Mouse (Mus musculus) macrophage (primary cell): Measurements from ENCODE around the gene Schip1. TPM values are rescaled to one million over a fixed set of nuclear protein-coding genes. Genes with fewer than 3 reads are reported as not detected.

Source experiments
- H3K27ac ChIP-seq: fragments of 350-480 bp; formaldehyde crosslinking; 2 replicates; pipeline ENCODE4 v1.9.0; 2021
- H3K36me3 ChIP-seq: fragments of 350-480 bp; formaldehyde crosslinking; 2 replicates; pipeline ENCODE4 v1.9.0; 2021; ENCODE audit errors: inconsistent target
- H3K4me3 ChIP-seq: fragments of 350-480 bp; formaldehyde crosslinking; 2 replicates; pipeline ENCODE4 v1.9.0; 2021; ENCODE audit errors: inconsistent target
- H3K79me2 ChIP-seq: fragments of 350-480 bp; formaldehyde crosslinking; 2 replicates; pipeline ENCODE4 v1.9.0; 2021; ENCODE audit errors: inconsistent target
- WGBS: methylation state at CpG from one replicate; pipeline ENCODE4 v1.1.7; 2026; ENCODE audit warnings: inconsistent platforms; ENCODE audit not compliant: missing documents; 5-methylcytosine and 5-hydroxymethylcytosine counted together
- polyA plus RNA-seq: library from polyadenylated mRNA; stranded (reverse); fragments of 250-400 nt; gene quantifications from 3 replicates; pipeline ENCODE4 v1.2.4, GENCODE M21; 2018; ENCODE audit warnings: inconsistent platforms

Schip1 gene
- polyA plus RNA-seq, 1 experiment from 2014 or later, result not detected

DNA sequence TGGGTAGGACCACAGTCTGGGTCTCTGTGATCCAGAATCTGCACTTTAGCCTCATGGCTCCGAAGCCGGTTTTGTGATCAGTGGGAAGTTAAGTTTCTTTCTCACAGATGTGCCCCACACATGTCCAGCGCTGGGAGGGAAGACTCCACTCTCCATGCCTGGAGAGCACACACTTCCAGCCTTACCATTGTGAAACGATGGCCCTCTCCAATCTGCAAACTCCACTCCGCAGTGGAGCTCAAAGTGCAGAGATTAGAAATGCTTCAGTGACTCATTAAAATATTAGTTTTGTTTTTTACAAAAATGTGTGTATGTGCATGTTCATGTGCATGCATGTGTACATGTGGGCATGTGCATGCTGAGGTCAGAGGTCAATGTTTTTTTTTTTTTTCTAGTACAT is 454.0 kb downstream of the Schip1 start:
- no peaks in the 10 kb centered on the region for H3K79me2 ChIP-seq
- H3K36me3 ChIP-seq, result no peaks in the 10 kb centered on the region
- H3K4me3 ChIP-seq, result no peak overlapping the region
- no peak overlapping the region for H3K27ac ChIP-seq
- 89% methylated on average over 5 of the region's 5 CpGs for WGBS

DNA sequence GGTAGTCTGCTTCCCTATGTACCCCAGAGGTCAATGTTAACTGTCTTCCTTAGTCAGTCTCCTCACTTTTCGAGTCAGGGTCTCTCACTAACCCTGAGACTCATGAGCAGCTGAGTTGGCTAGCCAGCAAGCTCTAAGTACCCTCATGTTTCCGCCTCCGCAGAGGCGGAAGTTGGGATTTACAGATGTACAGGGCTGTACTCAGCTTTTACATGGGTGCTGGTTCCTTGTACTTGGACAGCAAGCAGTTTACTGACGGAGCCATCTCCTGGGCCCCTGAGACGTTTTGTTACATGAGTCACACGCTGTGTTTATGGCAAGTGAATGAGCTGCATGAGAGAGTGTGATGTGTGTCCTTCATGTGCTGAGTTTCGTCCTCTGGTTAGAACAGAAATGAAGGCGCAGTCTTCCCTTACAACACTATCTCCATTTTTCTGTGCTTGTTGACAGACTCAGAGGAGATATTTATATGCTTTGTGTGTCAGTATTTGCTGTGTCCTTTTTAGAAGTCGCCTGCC is 460.8 kb downstream of the Schip1 start:
- 94% methylated on average over 10 of the region's 10 CpGs for WGBS
- Histone ChIP-seq H3K27ac (no peak overlapping the region), H3K4me3 (no peak overlapping the region), H3K36me3 (no peaks in the 10 kb centered on the region), H3K79me2 (no peaks in the 10 kb centered on the region)

DNA sequence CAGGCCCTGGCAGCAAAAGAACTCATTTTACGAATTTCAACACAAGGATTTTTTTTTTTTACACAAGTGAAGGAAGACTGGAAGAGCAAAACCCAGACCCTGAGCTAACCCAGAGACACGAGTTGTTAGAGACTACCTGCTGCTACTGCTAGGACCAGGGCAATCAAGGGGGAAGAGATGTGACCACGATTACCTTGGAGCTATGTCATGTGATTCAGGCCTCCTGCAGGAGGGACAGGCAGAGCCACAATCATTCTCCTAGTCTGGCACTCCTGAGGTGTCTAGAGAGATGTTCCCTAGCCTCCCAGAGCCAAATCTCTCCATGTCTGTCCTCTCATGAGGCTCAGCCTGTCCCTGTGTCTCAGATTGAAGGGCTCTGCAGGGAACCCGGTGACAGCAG is 461.8 kb downstream of the Schip1 start:
- Histone ChIP-seq H3K27ac (no peak overlapping the region), H3K36me3 (no peaks in the 10 kb centered on the region), H3K79me2 (no peaks in the 10 kb centered on the region), H3K4me3 (no peak overlapping the region)
- 61% methylated on average over 4 of the region's 4 CpGs for WGBS

DNA sequence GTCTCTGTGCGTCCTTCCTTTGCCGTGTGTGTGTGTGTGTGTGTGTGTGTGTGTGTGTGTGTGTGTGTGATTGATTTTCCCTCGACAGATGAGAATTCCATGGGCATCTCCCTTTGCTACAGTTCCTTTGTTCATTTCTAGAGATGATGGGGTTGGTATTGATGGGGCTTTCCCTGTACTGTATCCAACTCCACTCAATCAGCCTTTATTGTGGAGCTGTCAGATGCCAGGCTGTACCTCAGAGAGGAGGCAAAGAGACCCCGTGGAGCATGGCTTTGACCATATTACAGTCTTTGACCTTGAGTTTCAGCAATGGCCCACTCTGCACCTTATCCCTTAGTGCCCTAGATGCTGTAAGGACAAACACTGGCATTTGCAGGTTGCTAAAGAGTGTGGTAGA is 462.6 kb downstream of the Schip1 start:
- Histone ChIP-seq H3K79me2 (no peaks in the 10 kb centered on the region), H3K4me3 (no peak overlapping the region), H3K27ac (no peak overlapping the region), H3K36me3 (no peaks in the 10 kb centered on the region)
- WGBS, result 87% methylated on average over 4 of the region's 4 CpGs

DNA sequence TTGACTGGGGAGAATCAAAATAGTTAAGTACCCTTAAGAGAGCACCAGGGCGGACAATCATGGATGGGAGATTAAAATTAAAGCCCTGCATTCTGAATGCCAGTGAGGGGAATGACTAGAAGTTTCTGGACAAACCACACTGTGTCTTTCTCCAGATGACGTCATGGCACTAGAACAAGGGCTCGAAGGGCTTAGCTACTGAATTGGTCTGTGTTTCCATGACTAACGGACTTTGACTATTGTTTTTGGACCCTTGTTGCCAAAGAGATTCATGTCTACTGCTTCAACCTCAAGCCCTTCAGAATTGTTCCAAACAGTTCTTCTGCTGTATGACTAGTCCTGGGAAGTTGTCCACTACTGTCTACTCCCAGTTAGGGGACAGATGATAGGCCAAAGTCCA is 467.3 kb downstream of the Schip1 start:
- WGBS, result 84% methylated on average over 4 of the region's 4 CpGs
- H3K36me3 ChIP-seq, result no peaks in the 10 kb centered on the region
- no peaks in the 10 kb centered on the region for H3K79me2 ChIP-seq
- H3K4me3 ChIP-seq, result no peak overlapping the region
- no peak overlapping the region for H3K27ac ChIP-seq

DNA sequence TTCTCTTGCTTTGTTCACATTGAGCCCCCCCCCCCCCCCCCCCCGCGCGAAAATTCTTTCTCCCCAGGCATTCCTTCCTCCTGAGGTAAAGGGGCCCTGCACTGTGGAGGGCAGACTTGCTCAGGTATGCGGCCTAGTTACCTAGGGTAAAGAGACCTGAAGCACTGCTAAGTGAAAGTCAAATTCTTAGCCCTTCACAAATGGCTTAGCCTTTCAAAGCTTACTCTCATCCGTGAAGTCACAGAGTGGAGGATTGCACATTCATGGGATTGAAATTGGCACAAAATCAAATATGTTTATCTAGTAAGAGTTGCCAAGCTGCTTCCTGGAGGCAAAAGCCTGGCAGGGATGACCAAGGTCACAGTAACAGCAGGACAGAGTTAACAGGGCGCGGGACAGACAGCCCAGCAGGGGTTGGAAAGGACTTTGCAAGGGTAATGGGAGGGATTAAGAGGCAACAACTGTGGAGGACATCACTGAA is 470.0 kb downstream of the Schip1 start:
- H3K36me3 ChIP-seq, result no peaks in the 10 kb centered on the region
- no peak overlapping the region for H3K4me3 ChIP-seq
- no peaks in the 10 kb centered on the region for H3K79me2 ChIP-seq
- no peak overlapping the region for H3K27ac ChIP-seq
- 89% methylated on average over 4 of the region's 7 CpGs for WGBS

DNA sequence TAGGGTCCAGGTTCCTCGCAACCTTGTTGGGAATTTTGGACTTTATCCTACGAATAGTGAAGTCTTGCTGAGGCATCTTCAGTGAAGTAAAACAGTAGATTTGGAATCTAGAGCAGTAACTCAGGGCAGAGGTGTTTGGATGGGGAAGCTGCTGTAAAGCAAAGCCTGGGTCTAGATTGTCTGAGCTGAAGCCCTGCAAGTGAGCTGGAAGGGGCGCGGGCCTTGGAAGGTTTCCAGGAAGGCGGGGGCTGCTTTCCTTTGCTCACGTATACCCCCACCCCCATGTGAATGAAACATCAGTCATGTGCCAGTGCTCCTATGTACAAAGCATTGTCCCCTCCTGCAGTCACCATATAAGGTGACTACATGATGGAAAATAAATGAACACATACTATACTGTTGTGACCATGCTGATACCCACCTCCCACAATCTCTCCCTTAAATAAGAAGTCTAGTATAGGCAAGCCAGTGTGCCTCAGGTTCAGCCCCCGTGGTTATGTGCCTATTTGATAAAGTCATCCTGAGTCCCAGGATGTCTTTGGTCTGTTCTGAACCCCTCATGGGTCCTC is 470.6 kb downstream of the Schip1 start:
- Histone ChIP-seq H3K27ac (no peak overlapping the region), H3K4me3 (no peak overlapping the region), H3K36me3 (no peaks in the 10 kb centered on the region), H3K79me2 (no peaks in the 10 kb centered on the region)
- WGBS, result 90% methylated on average over 7 of the region's 7 CpGs

DNA sequence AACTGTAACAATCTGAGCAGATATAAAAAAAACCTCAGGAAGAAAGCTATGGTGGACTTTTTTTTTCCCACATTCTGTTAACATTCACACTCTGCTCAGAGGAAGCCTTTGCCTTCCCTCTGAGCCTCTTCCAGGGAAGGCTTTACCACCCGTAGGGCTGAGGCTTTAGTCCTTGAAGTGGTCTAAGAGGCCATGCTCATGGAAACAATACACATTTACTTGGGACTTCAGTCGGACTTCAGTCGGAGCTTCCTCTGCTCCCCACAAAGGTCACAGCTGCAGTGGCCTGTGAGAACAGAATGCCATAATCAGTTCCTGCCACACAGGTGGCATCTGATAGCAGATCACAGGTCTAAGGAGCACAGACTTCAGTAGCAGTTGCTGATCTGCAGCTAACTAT is 471.5 kb downstream of the Schip1 start:
- Histone ChIP-seq H3K36me3 (no peaks in the 10 kb centered on the region), H3K79me2 (no peaks in the 10 kb centered on the region), H3K27ac (no peak overlapping the region), H3K4me3 (no peak overlapping the region)
- WGBS, result 100% methylated on average over 3 of the region's 3 CpGs

DNA sequence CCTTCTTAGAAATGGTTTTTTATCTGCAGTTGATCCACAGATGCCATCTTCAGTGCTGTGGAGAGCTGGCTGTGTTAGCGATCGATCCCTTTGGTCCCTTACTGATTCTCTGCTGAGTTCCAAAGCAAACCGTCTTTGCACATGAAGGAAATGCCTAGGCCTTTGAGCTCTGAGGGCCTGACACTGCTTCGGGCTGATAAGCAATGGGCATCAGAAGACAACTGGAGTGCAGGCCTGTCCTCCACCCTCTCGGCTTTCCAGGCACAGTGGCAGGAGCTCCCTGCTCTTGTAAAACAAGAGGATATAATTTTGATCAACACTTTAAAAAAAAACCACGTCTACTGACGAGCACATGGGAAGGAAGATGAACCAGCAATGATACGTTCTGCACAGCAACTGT is 477.1 kb downstream of the Schip1 start:
- Histone ChIP-seq H3K36me3 (no peaks in the 10 kb centered on the region), H3K27ac (no peak overlapping the region), H3K79me2 (no peaks in the 10 kb centered on the region), H3K4me3 (no peak overlapping the region)
- 95% methylated on average over 8 of the region's 8 CpGs for WGBS

DNA sequence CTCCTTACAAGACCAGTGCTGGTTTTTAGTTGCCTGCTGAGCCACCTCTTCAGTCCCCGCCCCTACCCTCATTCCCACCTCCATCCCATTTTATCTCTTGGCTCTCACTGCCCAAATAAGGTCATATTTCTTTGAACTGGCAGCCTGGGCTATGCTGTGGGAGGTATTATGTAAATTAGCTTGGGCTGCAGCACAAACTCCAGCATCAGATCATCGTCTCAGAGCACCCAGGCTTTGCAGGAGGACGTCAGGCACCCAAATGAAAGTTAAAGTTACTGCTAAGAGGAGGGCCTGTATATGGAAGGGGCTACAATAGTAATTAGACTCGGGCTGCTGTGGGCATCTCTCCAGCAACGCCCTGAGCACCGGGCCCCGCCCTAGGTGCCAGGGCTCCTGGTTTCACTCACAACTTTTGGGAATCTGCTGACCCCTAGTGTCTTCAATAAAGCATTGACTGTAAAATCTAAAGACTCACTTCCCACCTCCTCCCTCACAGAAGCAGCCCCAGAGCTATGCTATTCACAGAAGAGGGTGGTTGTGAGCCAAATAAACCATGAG is 478.4 kb downstream of the Schip1 start:
- H3K79me2 ChIP-seq, result no peaks in the 10 kb centered on the region
- H3K27ac ChIP-seq, result no peak overlapping the region
- 7% methylated on average over 7 of the region's 7 CpGs for WGBS
- H3K4me3 ChIP-seq, result no peak overlapping the region
- no peaks in the 10 kb centered on the region for H3K36me3 ChIP-seq

DNA sequence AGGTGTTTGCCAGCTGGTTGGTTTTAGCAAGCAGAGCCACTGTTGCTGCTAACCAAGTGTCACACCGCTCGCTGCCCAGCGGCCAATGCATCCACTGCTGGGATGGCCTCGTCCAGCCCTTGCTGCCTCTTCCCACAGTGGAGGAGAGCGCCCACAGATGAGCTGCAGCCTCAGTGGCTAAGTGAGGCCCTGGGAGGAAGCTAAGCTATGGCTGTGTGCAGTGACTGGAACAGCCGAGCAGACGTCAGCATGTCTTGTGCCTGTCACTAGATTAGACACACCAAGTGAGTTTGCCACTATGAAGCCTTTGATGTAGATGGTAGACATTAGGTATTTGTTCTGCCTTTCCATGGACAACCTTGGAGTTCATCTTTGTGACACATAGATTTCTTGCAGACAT is 480.2 kb downstream of the Schip1 start:
- 85% methylated on average over 7 of the region's 7 CpGs for WGBS
- Histone ChIP-seq H3K79me2 (no peaks in the 10 kb centered on the region), H3K27ac (no peak overlapping the region), H3K36me3 (no peaks in the 10 kb centered on the region), H3K4me3 (no peak overlapping the region)

DNA sequence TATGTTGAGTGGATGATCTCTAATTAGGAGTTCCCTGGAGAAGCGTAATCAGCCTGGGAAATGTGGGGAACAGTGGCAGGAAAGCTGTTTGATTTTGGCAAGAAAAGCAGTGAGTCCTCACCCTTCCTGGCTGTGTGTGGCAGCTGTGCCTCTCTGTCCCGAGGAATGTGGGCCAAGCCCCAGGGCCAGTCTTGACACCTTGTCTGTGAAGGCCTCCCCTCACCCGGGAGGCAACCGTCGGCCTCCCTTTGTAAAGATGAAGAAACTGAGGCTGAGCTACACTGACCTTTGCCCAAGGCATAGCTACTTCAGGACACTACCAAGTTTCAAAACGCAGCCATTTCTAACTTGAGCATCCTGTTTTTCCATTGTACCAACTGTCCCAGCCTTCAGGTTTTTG is 481.3 kb downstream of the Schip1 start:
- 88% methylated on average over 6 of the region's 6 CpGs for WGBS
- Histone ChIP-seq H3K27ac (no peak overlapping the region), H3K79me2 (no peaks in the 10 kb centered on the region), H3K4me3 (no peak overlapping the region), H3K36me3 (no peaks in the 10 kb centered on the region)

DNA sequence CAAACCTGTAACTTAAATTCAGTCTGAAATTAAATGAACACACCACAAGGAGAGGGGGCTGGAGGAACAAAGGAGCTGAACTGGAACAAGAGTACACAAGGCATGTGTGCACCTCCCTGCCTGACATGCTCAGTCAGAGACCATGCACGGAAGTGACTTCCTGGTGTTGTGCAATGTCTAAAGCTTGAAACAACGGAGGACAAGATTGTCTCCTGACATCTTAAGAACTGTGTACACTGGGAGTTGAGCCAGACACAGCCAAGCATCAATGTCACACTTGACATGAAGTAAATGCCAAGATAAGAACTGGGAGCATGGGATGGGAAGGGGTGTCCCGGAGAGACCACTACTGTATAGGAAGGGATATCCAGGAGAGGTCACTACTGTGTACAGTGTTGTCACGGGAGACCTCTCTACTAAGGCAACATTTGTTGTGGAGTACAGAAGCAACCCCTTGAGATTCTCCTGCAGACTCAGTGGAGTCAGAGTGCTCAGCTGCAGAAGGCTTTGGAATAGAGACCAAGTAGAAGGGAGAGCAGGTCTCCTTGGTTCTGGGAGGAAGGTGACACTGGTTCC is 490.6 kb downstream of the Schip1 start:
- H3K4me3 ChIP-seq, result no peak overlapping the region
- H3K27ac ChIP-seq, result no peak overlapping the region
- no peaks in the 10 kb centered on the region for H3K36me3 ChIP-seq
- H3K79me2 ChIP-seq, result no peaks in the 10 kb centered on the region
- 50% methylated on average over 4 of the region's 4 CpGs for WGBS

DNA sequence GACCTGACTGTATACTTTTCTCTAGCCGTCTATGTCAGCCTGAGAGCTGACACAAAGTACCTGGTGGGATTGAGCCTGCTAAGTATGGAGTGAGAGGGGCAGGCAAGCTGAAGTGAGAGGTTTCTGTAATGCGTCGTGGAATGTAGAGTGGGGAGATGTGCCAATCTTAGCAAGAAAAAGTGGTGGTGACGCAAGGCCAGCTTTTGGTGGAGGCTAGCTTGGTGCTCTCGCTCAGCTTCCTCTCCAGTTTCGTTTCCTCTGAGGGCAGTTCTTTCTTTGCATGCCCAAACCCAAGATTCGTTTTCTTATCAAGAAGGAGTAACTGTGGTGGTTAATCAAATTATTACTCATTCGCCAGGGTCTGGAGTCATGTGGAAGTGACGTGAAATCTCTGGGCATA is 492.3 kb downstream of the Schip1 start:
- H3K27ac ChIP-seq, result peak overlapping the region; percentile 27
- H3K79me2 ChIP-seq, result no peaks in the 10 kb centered on the region
- H3K4me3 ChIP-seq, result no peak overlapping the region
- no peaks in the 10 kb centered on the region for H3K36me3 ChIP-seq
- 9% methylated on average over 9 of the region's 9 CpGs for WGBS

DNA sequence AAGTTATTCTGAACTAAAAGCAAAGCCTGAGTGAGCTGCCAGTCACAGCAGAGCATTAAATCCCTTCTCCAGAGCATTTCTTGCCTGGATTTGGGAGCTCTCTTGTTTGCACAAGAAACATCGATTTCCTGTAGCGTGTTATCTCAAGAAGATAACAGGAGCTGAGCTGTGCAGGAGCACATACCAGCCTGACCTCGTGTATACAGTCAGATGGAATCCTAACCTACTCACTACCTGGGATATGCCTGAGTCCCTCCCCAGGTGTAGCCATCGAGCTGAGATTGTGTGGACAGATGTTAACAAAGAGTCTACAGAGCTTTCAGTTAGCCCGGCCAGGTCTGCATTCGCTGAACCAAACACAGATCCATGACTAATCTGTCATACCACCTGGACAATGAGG is 494.1 kb downstream of the Schip1 start:
- Histone ChIP-seq H3K27ac (no peak overlapping the region), H3K36me3 (no peaks in the 10 kb centered on the region), H3K4me3 (no peak overlapping the region), H3K79me2 (no peaks in the 10 kb centered on the region)
- 85% methylated on average over 6 of the region's 6 CpGs for WGBS
